Mouse (Mus musculus): ENCODE data around the gene Ankrd28.

DNA sequence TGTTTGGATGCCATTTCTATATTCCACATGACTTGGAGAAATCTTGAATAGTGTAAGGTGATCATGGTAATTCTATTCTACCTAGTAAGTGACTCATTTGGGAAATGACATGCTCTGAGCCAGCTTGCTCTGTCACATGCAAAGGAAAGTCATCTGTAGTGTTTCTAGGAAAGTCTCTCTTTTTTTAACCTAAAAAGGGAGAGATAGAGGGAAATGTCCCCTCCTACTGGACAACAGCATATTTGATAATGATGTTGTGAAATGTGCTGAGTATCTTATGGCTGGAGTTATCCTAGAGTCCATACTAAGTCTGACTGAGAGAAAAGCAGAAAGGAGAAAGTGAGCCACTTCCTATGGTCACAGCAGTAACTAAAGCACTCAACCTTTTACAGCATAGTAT lies 44.8 kb downstream of the Ankrd28 start:
- TF ChIP-seq POLR2A (IDR thresholded peaks at IDR 0.05; ENCODE audit: extremely low read depth, insufficient read depth, low read length): no peak
- no peak for TF ChIP-seq CTCF (IDR thresholded peaks at IDR 0.05; ENCODE audit: extremely low read depth, insufficient read depth, low read length)
